Mouse (Mus musculus) kidney, adult 2 months (tissue): ENCODE results near the gene Krt87.

Source experiments
- CTCF ChIP-seq: fragments of 200-500 bp; conservative IDR thresholded peaks from 2 replicates; pipeline ENCODE4 v1.5.1; 2011; ENCODE audit warnings: low read depth, mild to moderate bottlenecking, control low read depth, low read length, moderate library complexity, mixed read lengths; ENCODE audit not compliant: insufficient read depth, insufficient read length
- POLR2A ChIP-seq: fragments of 200-500 bp; IDR thresholded peaks from one replicate; pipeline ENCODE4 v1.6.1; 2011; ENCODE audit warnings: low read depth, low read length, control low read depth

DNA sequence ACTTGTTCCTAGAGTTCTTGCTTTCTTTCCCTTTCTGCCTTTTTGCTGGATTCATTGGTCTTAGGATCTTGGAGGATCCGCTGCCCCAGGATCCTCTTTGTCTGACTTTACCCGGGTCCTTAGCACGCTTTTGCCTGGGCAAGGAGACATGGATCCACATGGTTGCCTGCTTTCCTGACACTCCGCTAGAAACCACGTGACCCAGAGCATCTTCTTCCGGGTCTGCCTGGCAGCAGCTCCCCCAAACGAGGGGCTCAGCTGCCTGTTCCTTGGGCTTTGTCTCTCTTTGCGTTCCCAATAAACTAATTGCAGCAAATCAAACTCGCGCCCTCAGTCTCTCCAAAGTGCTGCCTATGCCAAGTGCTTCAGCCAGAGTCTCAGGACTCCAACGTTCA is 41.1 kb upstream of the Krt87 start:
- TF ChIP-seq CTCF (no peak), POLR2A (no peak)
